ENCODE assay signal across 8 mouse cellular contexts in the genomic region with DNA sequence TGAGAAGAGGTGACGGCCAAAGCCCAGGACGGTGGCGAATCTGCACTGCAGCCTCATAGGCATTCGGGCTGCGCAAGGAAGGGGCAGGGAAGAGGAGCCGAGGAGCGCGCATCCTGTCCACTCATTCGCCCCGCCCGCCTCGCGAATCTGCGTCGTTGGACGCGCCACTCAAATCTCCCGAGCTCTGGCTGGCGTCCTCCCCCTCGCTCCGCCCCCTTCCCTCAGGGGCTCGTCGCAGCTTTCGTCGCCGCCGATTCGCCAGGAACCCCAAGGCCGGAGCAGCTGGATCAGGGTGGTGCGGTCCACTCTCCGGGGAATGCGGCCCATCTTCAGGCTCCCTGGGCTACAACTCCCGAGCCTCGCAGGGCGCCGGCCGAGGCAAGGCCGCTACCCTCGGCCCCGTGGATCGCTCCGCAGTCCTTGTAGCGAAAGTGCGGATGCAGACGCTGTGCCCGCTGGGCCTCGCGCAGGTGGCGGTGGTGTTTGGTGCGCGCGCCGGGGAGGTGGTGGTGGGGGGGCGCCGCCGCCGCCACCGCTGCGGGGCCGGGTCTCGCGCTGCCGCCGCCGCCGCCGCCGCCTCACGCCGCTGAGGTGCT. TPM values are rescaled to one million over a fixed set of nuclear protein-coding genes. Genes with fewer than 3 reads are reported as not detected.
DNase-seq lines count a peak whose midpoint lies in the region; ATAC-seq and TF ChIP-seq lines count a peak whose summit lies in the region.

No protein-coding gene starts in this region.

- dilution Hi-C loops in CH12.LX (cut with MboI; ENCODE audit: extremely low pct_ligation_motif_present, extremely low pct_unique_long_range_greater_than_20kb, low sequenced_read_pairs): no loop called here

- DNase-seq in CH12.LX (ENCODE audit: extremely low read depth): peak; percentile 94
- DNase-seq in c-Kit-positive CD71-positive TER-119-negative erythroid progenitor cells, embryonic 14.5 days (ENCODE audit: low read depth): peak; percentile 96
- DNase-seq in heart, postnatal 10 days: peak; percentile 97 to 98
- peak; percentile 76 for DNase-seq in large intestine, adult 2 months (ENCODE audit: low read depth, low spot score)
- peak; percentile 98 for DNase-seq in liver, postnatal 0 days
- peak; percentile 99 for DNase-seq in testis, postnatal 10 days (ENCODE audit: low spot score)

- TF ChIP-seq EP300 in CH12.LX (IDR thresholded peaks at IDR 0.05; ENCODE audit: low read length): no peak
- 0 out of 2 replicates have a peak, but pooled peaks have one; percentile 44 for TF ChIP-seq EP300 in liver, postnatal 0 days (IDR thresholded peaks at IDR 0.05; ENCODE audit: low read depth)

- H3K27me3 ChIP-seq in CH12.LX (replicated peaks): no peaks in the 10 kb centered on the region
- no peaks in the 10 kb centered on the region for H3K27me3 ChIP-seq in forebrain, embryonic 12.5 days
- no peaks in the 10 kb centered on the region for H3K27me3 ChIP-seq in liver, postnatal 0 days (ENCODE audit: insufficient read depth, low read length)
- no peaks in the 10 kb centered on the region for H3K27me3 ChIP-seq in neural tube, embryonic 14.5 days (ENCODE audit: control insufficient read depth, insufficient read depth, low read length)

- WGBS in forebrain, embryonic 12.5 days: under 1% methylated on average over 70 of the region's 70 CpGs
- under 1% methylated on average over 69 of the region's 70 CpGs for WGBS in large intestine, adult 2 months
- under 1% methylated on average over 57 of the region's 70 CpGs for WGBS in liver, postnatal 0 days (ENCODE audit: insufficient replicate concordance)
- 0% methylated on average over 62 of the region's 70 CpGs for WGBS in neural tube, embryonic 14.5 days

- intact Hi-C loops in heart, postnatal 10 days (cut with DNase I): loop anchor here (5.0 kb wide), 1 partner anchor 65 kb away; no protein-coding TSS in a partner anchor

- in situ Hi-C loops in CH12.LX (cut with MboI; ENCODE audit: low pct_ligation_motif_present, low pct_unique_long_range_greater_than_20kb, low sequenced_read_pairs): loop anchor here (5.0 to 25.0 kb wide), 4 partner anchors 40 to 995 kb away; a partner anchor contains a TSS

- H3K9me3 ChIP-seq in CH12.LX (replicated peaks; ENCODE audit: low read length): no peaks in the 10 kb centered on the region
- H3K9me3 ChIP-seq in forebrain, embryonic 12.5 days: no peaks in the 10 kb centered on the region
- no peaks in the 10 kb centered on the region for H3K9me3 ChIP-seq in liver, postnatal 0 days (ENCODE audit: low read length)
- H3K9me3 ChIP-seq in neural tube, embryonic 14.5 days (ENCODE audit: control insufficient read depth, low read length): no peaks in the 10 kb centered on the region

- 0 out of 2 replicates have a peak, but pooled peaks have one; percentile 41 for TF ChIP-seq POLR2A in CH12.LX (IDR thresholded peaks at IDR 0.05; ENCODE audit: low read depth, low read length)

- TF ChIP-seq RAD21 in CH12.LX (IDR thresholded peaks at IDR 0.05; ENCODE audit: low read depth, low read length): no peak

- H3K9ac ChIP-seq in CH12.LX (ENCODE audit: insufficient read depth, low read depth): peak overlapping the region; percentile 99
- peak overlapping the region; percentile 94 for H3K9ac ChIP-seq in forebrain, embryonic 12.5 days
- H3K9ac ChIP-seq in liver, postnatal 0 days (replicated peaks): peak overlapping the region; percentile 93
- peak overlapping the region; percentile 84 for H3K9ac ChIP-seq in neural tube, embryonic 14.5 days (replicated peaks; ENCODE audit: low read depth, low read length)

- TF ChIP-seq CTCF in CH12.LX (conservative IDR thresholded peaks at IDR 0.05 in 1 of 2, IDR thresholded peaks at IDR 0.05 in 1 of 2; ENCODE audit: low read depth in 2 of 2, low read length in 2 of 2): no peak
- TF ChIP-seq CTCF in liver, postnatal 0 days (IDR thresholded peaks at IDR 0.05; ENCODE audit: low read depth): no peak

- peak; percentile 92 for ATAC-seq in forebrain, embryonic 12.5 days (ENCODE audit: low FRiP score)
- peak; percentile 92 for ATAC-seq in liver, postnatal 0 days
- peak; percentile 91 for ATAC-seq in neural tube, embryonic 14.5 days (ENCODE audit: low read depth)

- peaks cover 23% of the 10 kb centered on the region for H3K79me2 ChIP-seq in CH12.LX (replicated peaks; ENCODE audit: control insufficient read depth, extremely low read depth, insufficient read depth, poor library complexity, severe bottlenecking)

- H3K4me2 ChIP-seq in CH12.LX (ENCODE audit: insufficient read depth, low read depth, poor library complexity, severe bottlenecking): peak overlapping the region; percentile 48; the same call in 1 of the 2 replicates
- H3K4me2 ChIP-seq in forebrain, embryonic 12.5 days: peak overlapping the region; percentile 88
- H3K4me2 ChIP-seq in liver, postnatal 0 days (ENCODE audit: low read depth, low read length): peak overlapping the region; percentile 95
- H3K4me2 ChIP-seq in neural tube, embryonic 14.5 days (ENCODE audit: low read depth, low read length): peak overlapping the region; percentile 72

- H3K4me1 ChIP-seq in CH12.LX (ENCODE audit: control insufficient read depth in 1 of 2, insufficient read depth in 2 of 2): peaks cover 9 to 51% of the 10 kb centered on the region in 2 experiments
- peaks cover 12% of the 10 kb centered on the region for H3K4me1 ChIP-seq in forebrain, embryonic 12.5 days
- peaks cover 8% of the 10 kb centered on the region for H3K4me1 ChIP-seq in liver, postnatal 0 days (ENCODE audit: insufficient read depth)
- peaks cover 7% of the 10 kb centered on the region for H3K4me1 ChIP-seq in neural tube, embryonic 14.5 days (ENCODE audit: control insufficient read depth, insufficient read depth, low read length)

- peak overlapping the region; percentile 67 to 92 (median 71) for H3K4me3 ChIP-seq in CH12.LX (replicated peaks in 1 of 3; ENCODE audit: low read depth in 2 of 3, low read length in 2 of 3, poor library complexity in 1 of 3)
- peak overlapping the region; percentile 97 for H3K4me3 ChIP-seq in forebrain, embryonic 12.5 days (replicated peaks)
- peak overlapping the region; percentile 96 for H3K4me3 ChIP-seq in liver, postnatal 0 days (ENCODE audit: low read depth, low read length)
- H3K4me3 ChIP-seq in neural tube, embryonic 14.5 days (ENCODE audit: low read depth, low read length): peak overlapping the region; percentile 62

- peaks cover 21 to 53% of the 10 kb centered on the region in 2 experiments for H3K36me3 ChIP-seq in CH12.LX (replicated peaks in 1 of 2; ENCODE audit: control insufficient read depth in 1 of 2, insufficient read depth in 1 of 2, low read length in 1 of 2)
- peaks cover 36% of the 10 kb centered on the region for H3K36me3 ChIP-seq in forebrain, embryonic 12.5 days (replicated peaks)
- peaks cover 30% of the 10 kb centered on the region for H3K36me3 ChIP-seq in liver, postnatal 0 days (replicated peaks; ENCODE audit: insufficient read depth, low read length)
- H3K36me3 ChIP-seq in neural tube, embryonic 14.5 days (ENCODE audit: control insufficient read depth, insufficient read depth, low read length): peaks cover 19% of the 10 kb centered on the region

- peak overlapping the region; percentile 94 for H3K27ac ChIP-seq in CH12.LX (ENCODE audit: insufficient read depth, low read depth)
- H3K27ac ChIP-seq in forebrain, embryonic 12.5 days: peak overlapping the region; percentile 98
- H3K27ac ChIP-seq in liver, postnatal 0 days (ENCODE audit: low read depth): peak overlapping the region; percentile 98
- H3K27ac ChIP-seq in neural tube, embryonic 14.5 days (ENCODE audit: low read depth, low read length): peak overlapping the region; percentile 96

RNA-seq across cellular contexts. Expression of a gene that starts 0.5 kb away (rescaled TPM):
- 9.0 and 9.8 TPM in 2 replicates for total RNA-seq in CH12.LX (2012; rRNA removed)
- 3.2 and 4.5 TPM in 2 replicates for total RNA-seq in CH12.LX (2014; rRNA removed)
- 50.8 and 51.0 TPM in 2 replicates for polyA plus RNA-seq in CH12.LX (2012; ENCODE audit: insufficient read length, low read depth)
- 21.7 and 25.5 TPM in 2 replicates for polyA plus RNA-seq in forebrain, embryonic 12.5 days (2016; fragmentation: Nextera tagmentation; extraction: Ambion mirVana)
- 10 to 100 TPM; 26.1 to 29.9 TPM for total RNA-seq in heart, postnatal 10 days (2021)
- polyA plus RNA-seq in large intestine, adult 2 months (2012; rRNA removed): 6.7 and 6.8 TPM in 2 replicates
- 5.5 and 7.3 TPM in 2 replicates for polyA plus RNA-seq in liver, postnatal 0 days (2015; fragmentation: Nextera tagmentation; extraction: Ambion mirVana)
- 22.4 and 23.3 TPM in 2 replicates for polyA plus RNA-seq in neural tube, embryonic 14.5 days (2014; fragmentation: Nextera tagmentation; extraction: Ambion mirVana)

RNA-seq across cellular contexts. Expression of a gene that starts 7.4 kb away (rescaled TPM):
- total RNA-seq in CH12.LX (2012; rRNA removed): 15.7 and 16.9 TPM in 2 replicates
- 9.3 and 11.6 TPM in 2 replicates for total RNA-seq in CH12.LX (2014; rRNA removed)
- 7.5 and 10.3 TPM in 2 replicates for polyA plus RNA-seq in CH12.LX (2012; ENCODE audit: insufficient read length, low read depth)
- polyA plus RNA-seq in forebrain, embryonic 12.5 days (2016; fragmentation: Nextera tagmentation; extraction: Ambion mirVana): 5.7 and 6.0 TPM in 2 replicates
- total RNA-seq in heart, postnatal 10 days (2021): 10 to 100 TPM; 18.0 to 20.9 TPM
- 15.7 and 20.5 TPM in 2 replicates for polyA plus RNA-seq in large intestine, adult 2 months (2012; rRNA removed)
- polyA plus RNA-seq in liver, postnatal 0 days (2015; fragmentation: Nextera tagmentation; extraction: Ambion mirVana): 19.2 and 21.1 TPM in 2 replicates
- polyA plus RNA-seq in neural tube, embryonic 14.5 days (2014; fragmentation: Nextera tagmentation; extraction: Ambion mirVana): 4.6 and 6.8 TPM in 2 replicates

RNA-seq across cellular contexts. Expression of a gene that starts 8.4 kb away (rescaled TPM):
- total RNA-seq in CH12.LX (2012; rRNA removed) (0.98 and 2.2 TPM in 2 replicates), CH12.LX (2014; rRNA removed) (not detected in 2 replicates)
- polyA plus RNA-seq in CH12.LX (2012; ENCODE audit: insufficient read length, low read depth): 4.3 and 4.7 TPM in 2 replicates
- not detected in 2 replicates for polyA plus RNA-seq in forebrain, embryonic 12.5 days (2016; fragmentation: Nextera tagmentation; extraction: Ambion mirVana)
- 1 to 10 TPM; 2.7 to 3.1 TPM for total RNA-seq in heart, postnatal 10 days (2021)
- not detected in 2 replicates for polyA plus RNA-seq in large intestine, adult 2 months (2012; rRNA removed)
- 0.26 TPM in 1 of 2 replicates, not detected in the other for polyA plus RNA-seq in liver, postnatal 0 days (2015; fragmentation: Nextera tagmentation; extraction: Ambion mirVana)
- polyA plus RNA-seq in neural tube, embryonic 14.5 days (2014; fragmentation: Nextera tagmentation; extraction: Ambion mirVana): 0.64 TPM in 1 of 2 replicates, not detected in the other

RNA-seq across cellular contexts. Expression of a gene that starts 23.4 kb away (rescaled TPM):
- total RNA-seq in CH12.LX (2012; rRNA removed) (2.9 and 4.2 TPM in 2 replicates), CH12.LX (2014; rRNA removed) (5.9 and 6.8 TPM in 2 replicates)
- polyA plus RNA-seq in CH12.LX (2012; ENCODE audit: insufficient read length, low read depth): 0.99 and 2.1 TPM in 2 replicates
- polyA plus RNA-seq in forebrain, embryonic 12.5 days (2016; fragmentation: Nextera tagmentation; extraction: Ambion mirVana): 7.3 and 7.6 TPM in 2 replicates
- 10 to 100 TPM; 15.9 to 16.1 TPM for total RNA-seq in heart, postnatal 10 days (2021)
- 55.9 and 69.1 TPM in 2 replicates for polyA plus RNA-seq in large intestine, adult 2 months (2012; rRNA removed)
- 218 and 224 TPM in 2 replicates for polyA plus RNA-seq in liver, postnatal 0 days (2015; fragmentation: Nextera tagmentation; extraction: Ambion mirVana)
- 7.0 and 9.6 TPM in 2 replicates for polyA plus RNA-seq in neural tube, embryonic 14.5 days (2014; fragmentation: Nextera tagmentation; extraction: Ambion mirVana)

RNA-seq across cellular contexts. Expression of a gene that starts 32.6 kb away (rescaled TPM):
- 25.1 and 28.2 TPM in 2 replicates for total RNA-seq in CH12.LX (2012; rRNA removed)
- 22.4 and 22.6 TPM in 2 replicates for total RNA-seq in CH12.LX (2014; rRNA removed)
- polyA plus RNA-seq in CH12.LX (2012; ENCODE audit: insufficient read length, low read depth): 29.3 and 31.7 TPM in 2 replicates
- 9.0 and 10.3 TPM in 2 replicates for polyA plus RNA-seq in forebrain, embryonic 12.5 days (2016; fragmentation: Nextera tagmentation; extraction: Ambion mirVana)
- total RNA-seq in heart, postnatal 10 days (2021): 1 to 10 TPM; 5.6 to 6.2 TPM
- polyA plus RNA-seq in large intestine, adult 2 months (2012; rRNA removed): 28.6 and 34.4 TPM in 2 replicates
- polyA plus RNA-seq in liver, postnatal 0 days (2015; fragmentation: Nextera tagmentation; extraction: Ambion mirVana): 1.6 and 1.9 TPM in 2 replicates
- polyA plus RNA-seq in neural tube, embryonic 14.5 days (2014; fragmentation: Nextera tagmentation; extraction: Ambion mirVana): 6.5 and 9.1 TPM in 2 replicates

Comparison
In these comparisons a context has a peak if more than half of its experiments do, and no peak if none do; other contexts are left out.
1. Peak in every context shown above with its lines: DNase-seq, ATAC-seq, H3K4me3 ChIP-seq and H3K27ac ChIP-seq.